Mouse (Mus musculus) cerebellum, adult 18-20 months (tissue): ENCODE data around the gene Srsf10.
A peak's percentile ranks its signal among the peaks of the same experiment; 100 is the strongest.

Source experiments
- DNase-seq, 2 experiments: peaks; one replicate each; pipeline ENCODE4 v3.0.0; 2021

Gene Srsf10

DNA sequence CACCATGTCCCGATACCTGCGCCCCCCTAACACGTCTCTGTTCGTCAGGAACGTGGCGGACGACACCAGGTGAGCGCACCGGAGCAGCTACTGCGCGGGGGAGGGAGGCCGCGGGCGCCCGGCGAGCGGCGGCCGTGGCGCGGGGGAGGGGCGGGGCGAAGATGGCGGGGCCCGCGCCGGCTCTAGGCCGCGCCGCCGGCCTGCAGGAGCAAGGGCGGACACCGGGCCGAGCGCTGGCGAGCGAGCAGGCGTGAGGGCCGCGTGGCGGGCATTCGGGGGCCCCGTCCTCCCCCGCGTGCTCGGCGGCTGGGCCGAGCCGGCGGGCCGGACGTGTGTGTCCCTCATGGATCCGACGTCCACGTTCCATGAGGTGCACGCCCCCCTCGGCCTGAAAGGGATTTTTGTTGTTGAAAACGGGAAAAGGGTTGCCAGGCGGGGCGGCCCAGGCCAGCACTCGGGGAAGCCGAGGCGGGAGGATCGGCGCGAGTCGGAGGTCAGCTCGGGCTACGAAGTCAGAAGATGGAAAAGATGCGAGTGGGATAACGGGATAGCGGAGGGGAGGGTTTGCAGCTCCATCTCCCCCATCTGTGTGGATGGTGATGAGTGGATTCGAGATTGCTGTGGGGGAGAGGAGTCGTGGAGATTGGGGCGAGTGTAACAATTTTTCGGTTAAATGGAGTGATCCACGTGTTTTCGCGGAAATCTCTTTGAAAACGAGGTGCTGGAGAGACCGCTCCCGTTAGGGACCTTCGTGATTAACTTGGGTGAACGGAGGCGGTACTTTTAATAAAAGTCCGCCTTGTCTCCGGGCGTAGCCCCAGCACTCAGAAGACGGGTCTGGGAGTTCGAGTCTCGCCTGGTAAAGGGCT lies 910 bp downstream of the Srsf10 start:
- DNase-seq: peak; percentile 19 to 55

DNA sequence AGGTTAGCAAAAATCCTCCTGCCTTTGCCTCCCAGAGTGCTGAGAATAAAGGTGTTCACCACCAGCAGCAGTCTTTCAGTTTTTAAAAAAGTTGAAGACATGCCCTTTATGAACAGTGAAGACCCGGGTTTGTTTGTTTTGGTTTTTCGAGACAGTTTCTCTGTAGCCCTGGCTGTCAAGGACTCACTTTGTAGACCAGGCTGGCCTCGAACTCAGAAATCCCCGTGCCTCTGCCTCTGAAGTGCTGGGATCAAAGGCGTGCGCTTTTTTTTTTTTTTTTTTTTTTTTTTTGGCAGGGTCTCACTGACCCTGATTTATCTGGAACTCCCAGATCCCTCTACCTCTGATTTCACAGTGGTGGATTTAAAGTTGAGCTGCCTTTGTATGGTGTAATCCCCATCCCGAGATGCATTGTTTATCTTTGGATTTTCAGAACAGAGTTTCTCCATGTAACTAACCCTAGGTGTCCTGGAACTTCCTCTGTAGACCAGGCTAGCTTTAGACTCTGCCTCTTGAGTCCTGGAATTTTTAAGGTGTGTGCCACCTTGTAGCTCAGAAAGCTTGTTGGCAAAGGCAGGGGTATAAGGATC lies 2.1 kb downstream of the Srsf10 start:
- no peak for DNase-seq

DNA sequence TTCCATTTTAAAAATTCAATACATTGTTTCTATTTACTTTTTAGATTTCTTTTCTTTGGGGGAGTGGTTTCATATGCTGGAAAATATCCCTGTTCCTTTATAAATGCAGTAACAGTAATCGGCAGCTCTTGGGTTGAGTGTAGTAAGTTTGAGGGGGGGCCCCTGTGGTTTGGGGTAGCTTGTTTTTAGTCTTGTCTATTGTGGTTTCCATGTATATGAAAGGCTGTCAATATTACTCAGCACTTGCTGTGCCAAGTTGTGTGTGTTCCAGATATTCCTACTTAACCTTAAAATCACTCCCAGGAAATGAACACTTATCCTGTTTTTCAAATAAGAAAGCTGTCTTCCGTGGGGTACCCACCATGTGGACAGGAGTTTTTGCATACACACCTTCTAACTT lies 13.4 kb downstream of the Srsf10 start:
- DNase-seq: no peak

DNA sequence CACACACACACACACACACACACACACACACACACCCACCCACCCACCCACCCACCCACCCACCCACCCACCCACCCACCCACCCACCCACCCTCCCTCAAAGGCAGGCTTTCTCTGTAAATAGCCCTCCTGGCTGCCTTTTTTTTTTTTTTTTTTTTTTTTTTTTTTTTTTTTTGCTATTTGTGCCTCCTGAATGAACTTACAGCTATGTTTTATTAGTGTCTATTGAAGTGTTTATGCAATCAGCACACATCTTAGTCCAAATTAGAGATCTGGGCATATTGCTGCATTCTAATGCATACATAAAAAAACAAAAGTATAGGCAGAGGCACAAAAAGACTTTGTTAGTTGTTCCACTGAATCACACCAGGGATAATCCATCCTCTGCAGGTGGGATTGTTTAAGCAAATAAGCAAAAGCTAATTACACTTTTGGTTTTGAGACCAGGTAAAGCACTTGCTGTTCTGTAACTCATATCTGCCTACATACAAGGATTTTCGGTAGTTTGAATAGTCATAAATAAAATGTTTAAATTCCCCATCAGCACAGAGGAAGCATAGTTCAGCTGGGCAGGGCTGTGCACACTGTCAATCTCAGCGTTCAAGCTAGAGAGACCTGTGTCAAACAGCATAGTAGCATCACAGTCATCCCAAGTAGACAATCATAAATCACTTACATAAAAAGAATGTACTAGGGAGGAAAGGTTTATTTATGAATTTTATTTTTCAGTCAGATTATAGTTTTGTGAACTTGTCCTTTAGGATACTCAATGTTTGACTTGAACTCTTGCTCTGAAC lies 14.9 kb downstream of the Srsf10 start:
- DNase-seq: no peak

- no peak for DNase-seq
These were observed 16.5 kb downstream of the Srsf10 start for GRCm38 (mm10) chr4:135872015-135872414.

GRCm38 (mm10) chr4:135872589-135873391 lies 17.2 kb downstream of the Srsf10 start:
- no peak for DNase-seq

DNA sequence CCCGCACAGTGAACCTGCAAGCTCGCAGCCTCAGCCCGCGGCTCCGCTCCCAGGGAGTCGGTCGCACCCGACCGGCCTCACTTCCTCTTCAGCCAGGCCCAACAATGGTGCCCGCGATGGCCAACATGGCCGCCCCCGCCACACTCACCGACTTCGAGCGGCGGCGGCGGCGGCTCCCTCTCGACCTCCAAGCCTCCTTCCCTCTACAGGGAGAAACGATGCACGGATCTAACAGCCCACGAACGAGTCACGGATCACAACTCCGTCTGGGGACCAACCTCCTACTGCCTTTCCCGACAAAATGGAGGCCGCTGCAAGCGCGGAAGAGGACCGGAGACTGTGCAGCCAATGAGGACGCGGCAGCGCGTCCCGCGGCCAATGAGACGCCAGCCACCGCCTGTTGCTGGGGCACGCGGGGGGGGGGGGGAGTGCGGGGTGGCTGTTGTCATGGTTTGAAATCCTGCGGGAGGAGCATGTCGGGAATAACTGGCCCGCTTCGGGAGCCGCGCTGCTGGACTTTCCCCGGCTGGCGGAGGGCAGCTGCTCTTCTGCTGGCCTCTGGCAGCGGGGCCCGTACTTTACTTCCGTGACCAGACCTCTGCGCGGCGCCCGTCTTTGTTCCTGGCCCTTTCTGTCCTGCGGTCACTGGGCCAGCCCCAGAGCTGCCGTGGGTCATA lies 18.1 kb downstream of the Srsf10 start, which contains the start of gene Pnrc2:
Gene Pnrc2 (minus strand): TSS at position 325 of the 677 bp plus-strand sequence.
- peak; percentile 87 to 90 for DNase-seq

- no peak for DNase-seq
These were observed 19.3 kb downstream of the Srsf10 start for GRCm38 (mm10) chr4:135874564-135875535.

- no peak for DNase-seq
These were observed 20.0 kb downstream of the Srsf10 start for GRCm38 (mm10) chr4:135875546-135875945.

DNA sequence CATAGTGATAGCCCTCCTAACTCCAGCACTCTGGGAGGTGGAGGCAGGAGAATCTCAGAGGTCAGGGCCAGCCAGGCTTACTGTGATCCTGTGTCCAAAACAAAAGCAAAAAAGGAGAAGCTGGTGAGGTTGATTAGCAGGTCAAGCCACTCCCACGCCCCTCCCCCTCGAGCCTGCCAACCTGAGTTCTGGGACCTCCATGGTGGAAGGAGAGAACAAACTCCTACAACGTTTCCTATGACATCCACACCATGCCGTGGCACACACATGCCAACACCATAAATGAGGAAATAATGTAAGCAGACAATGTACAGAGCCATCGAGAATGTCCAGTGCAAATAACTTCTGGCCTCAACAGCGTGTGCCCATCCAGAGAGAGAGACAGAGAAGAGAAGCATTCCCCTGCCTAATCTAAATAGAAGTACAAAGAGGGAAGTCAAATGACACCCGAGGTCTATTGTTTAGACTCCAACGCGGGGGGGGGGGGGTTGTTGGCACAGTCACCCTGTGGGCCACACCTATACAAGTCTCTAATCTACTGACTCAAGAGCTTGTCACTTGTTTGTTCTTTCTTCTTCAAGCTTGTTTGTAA lies 20.5 kb downstream of the Srsf10 start:
- DNase-seq: peak; percentile 18 to 34

DNA sequence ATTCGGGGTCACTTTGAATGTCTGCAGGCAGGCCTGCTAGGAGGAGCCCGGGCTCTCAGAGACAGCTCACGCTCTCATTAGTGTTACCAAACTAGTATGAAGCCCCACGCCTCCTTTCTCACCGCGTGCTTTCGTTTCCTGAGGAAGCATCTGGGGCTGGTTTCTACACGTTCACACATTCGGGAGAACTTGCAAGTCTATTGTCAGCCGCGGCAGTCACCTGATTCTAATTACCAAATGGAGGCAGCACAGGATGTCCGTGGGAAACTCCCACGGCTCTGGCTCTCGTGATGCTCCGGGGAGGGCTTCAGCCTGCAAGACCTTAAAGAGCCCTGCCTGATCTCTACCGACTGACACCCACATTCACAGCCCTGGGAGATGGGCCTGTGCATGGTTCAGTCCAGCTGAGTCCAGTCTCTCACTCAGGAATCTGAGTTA lies 21.1 kb downstream of the Srsf10 start:
- DNase-seq: peak; percentile 63 to 65

DNA sequence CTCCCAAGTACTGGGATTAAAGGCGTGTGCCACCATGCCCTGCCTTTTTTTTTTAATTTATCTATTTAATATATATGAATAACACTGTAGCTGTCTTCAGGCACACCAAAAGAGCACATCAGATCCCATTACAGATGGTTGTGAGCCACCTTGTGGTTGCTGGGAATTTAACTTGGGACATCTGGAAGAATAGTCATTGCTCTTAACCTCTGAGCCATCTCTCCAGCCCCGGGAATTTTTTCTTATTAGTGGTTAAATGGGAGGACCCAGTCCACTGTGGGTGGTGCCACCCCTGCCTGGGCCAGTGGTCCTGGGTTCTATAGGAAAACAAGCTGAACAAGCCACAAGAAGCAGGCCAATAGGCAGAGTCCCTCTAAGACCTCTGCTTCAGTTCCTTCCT lies 22.2 kb downstream of the Srsf10 start:
- peak in 1 of 2 experiments; percentile 21 for DNase-seq

DNA sequence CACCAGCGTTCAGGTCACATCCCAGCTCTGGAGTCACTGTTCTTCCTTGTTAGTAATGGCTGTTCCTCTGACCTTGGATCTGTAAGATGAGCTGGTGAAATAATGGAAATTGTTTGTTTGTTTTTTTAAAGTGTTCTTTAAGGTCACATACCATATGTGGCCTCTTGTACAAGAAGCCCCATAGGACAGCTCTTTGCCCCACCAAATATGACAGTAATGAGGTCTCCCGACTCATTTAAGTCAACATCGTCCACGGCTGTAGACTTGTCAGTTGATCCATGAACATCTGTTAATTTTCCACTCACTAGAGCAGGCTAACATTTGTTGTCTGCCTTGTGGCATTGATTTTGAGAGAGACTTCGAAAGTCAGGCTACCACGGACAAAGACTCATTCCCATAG lies 23.5 kb downstream of the Srsf10 start:
- DNase-seq: no peak

- DNase-seq: no peak
These were observed 24.5 kb downstream of the Srsf10 start for GRCm38 (mm10) chr4:135880018-135880417.

DNA sequence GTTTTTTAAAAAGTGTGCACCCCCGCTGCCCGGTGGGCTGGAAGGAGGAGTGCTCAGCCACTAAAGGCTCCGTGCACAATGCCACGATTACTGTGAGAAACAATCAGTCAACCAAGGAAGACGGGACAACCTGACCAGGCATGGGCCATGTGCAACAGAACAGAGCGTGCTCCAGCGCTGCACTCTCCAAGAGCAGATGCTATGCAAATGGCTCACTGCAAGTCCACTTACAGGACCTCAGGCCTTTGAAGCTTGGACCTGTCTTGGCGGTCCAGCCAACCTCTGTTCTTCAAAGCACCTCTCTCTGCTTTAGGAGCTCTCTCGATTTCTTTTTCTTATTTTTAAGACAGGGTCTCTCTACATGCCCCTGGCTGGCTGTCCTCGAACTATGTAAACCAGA lies 25.0 kb downstream of the Srsf10 start:
- DNase-seq: no peak

DNA sequence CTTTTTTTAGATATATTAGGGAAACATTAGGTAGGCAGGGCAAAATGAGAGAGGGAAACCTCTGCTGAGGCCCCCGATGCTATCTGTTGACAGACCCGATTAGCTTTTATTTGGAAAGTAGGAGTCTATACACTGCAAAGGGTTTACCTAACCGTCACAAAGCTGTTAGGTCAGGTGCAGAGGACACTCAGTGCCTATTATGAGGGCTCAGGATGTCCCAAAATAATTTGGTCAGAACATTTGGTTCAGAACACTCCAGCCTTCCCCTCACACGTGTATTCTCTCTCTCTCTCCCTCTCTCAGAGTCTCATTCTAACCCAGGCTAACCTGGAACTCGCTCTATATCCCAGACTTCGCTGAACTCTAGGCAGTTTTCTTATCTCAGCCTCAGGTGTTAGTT lies 26.5 kb downstream of the Srsf10 start:
- no peak for DNase-seq

GRCm38 (mm10) chr4:135883401-135883851 lies 27.9 kb downstream of the Srsf10 start:
- DNase-seq: no peak

DNA sequence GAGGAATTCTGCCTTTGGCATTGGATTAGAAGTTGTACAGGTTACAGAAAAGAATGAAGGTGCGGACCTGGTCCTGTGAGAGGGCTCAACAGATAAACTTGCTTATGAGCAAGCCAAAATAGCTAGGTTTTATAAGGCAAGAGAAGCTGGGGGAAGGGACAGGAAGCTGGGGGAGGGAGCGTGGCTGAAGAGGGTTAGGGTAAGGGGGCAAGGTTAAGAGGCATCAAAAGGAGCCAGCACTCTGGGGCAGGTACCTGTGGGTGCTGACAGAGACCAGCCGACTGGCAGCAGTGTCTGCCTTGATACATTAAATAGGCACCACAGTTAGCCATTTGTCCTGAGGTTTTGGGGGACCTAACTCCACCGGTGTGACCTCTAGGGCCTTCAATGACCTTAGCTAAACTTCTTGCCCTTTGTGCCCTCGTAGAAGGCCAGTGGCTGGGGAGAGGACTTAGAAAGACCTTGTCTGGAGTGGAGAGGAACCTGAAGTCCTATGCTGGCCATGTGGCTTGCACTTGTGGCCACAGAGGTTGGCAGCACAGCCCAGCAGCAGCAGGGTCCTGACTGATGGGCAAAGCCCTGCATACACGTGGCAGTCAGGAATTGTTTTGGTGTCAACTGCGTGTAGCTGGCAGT lies 28.5 kb downstream of the Srsf10 start:
- DNase-seq: no peak

DNA sequence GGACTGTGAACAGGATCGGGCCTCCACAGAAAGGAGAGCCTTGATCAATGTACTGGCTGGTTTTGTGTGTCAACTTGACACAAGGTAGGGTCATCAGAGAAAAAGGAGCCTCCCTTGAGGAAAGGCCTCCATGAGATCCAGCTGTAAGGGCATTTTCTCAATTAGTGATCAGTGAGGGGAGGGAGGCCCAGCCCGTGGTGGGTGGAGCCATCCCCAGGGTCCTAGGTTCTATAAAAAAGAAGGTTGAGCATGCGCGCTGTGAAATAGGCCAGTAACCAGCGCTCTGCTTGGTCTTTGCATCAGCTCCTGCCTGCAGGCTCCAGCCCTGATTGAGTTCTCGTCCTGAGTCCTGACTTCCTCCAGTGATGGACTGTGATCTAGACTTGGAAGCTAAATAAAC lies 29.0 kb downstream of the Srsf10 start:
- no peak for DNase-seq

DNA sequence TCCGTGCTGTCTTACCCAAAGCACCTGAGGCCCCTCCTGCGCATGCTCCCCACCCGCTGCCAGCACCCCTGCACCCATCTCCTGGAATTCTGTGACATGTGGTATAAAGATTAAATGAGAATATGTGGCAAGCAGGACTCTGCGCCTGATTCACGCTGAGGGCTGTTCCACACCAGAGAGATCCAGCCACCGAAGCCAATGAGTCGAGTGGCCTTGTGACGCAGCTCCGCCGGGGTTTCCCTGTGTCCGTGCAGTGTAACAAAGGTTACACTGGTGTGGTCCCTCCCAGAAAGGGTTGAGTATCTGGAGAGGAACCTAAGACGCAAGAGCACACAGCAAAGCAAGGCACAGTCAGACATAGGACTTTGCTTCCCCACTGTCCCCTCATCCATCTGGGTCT lies 30.1 kb downstream of the Srsf10 start:
- no peak for DNase-seq
